In the genomic region with DNA sequence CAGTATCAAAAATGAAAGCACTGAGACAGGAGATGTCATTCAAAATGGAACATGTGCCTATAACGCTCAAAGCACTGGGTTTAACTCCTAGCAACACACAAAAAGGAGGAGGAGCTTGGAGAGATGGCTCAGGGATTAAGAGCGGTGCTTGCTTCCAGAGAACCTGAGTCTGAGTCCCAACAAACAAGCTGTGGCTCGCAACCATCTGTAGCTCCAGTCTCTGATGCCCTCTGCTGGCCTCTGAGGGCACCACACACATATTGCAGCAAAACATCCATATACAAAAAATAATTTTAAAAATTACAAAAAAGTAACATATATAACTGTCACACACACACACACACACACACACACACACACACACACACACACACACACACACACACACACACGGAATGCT, we compare ENCODE assay signal across 10 mouse cellular contexts. TPM values are rescaled to one million over a fixed set of nuclear protein-coding genes. Genes with fewer than 3 reads are reported as not detected.
DNase-seq lines count a peak whose midpoint lies in the region; ATAC-seq and TF ChIP-seq lines count a peak whose summit lies in the region.
"Had no signal": no experiment of that assay in that cellular context is flagged by ENCODE, and none has a peak within 500 bp of the region (broad histone marks: within the 10 kb centered on the region; RNA-seq: fewer than 3 reads in every experiment).

No protein-coding gene starts in this region.

- H3K9ac ChIP-seq in heart, postnatal 0 days (replicated peaks; ENCODE audit: low read depth, low read length), result no peak overlapping the region
- H3K9ac ChIP-seq: embryonic facial prominence, embryonic 15.5 days; limb, embryonic 13.5 days had no signal

- no peak overlapping the region for H3K4me2 ChIP-seq in heart, postnatal 0 days (ENCODE audit: low read depth, low read length)
- H3K4me2 ChIP-seq: embryonic facial prominence, embryonic 15.5 days; limb, embryonic 13.5 days had no signal

- no peak for ATAC-seq in heart, postnatal 0 days (ENCODE audit: insufficient read depth, low read depth)

- no peaks in the 10 kb centered on the region for H3K9me3 ChIP-seq in heart, postnatal 0 days (replicated peaks; ENCODE audit: control insufficient read depth, low read length)
- H3K9me3 ChIP-seq: embryonic facial prominence, embryonic 15.5 days; limb, embryonic 13.5 days had no signal

- intact Hi-C loops in left cerebral cortex, postnatal 4 days (cut with DNase I), result no loop called here

- no peak for TF ChIP-seq EP300 in heart, postnatal 0 days (IDR thresholded peaks at IDR 0.05; ENCODE audit: low read depth)

- TF ChIP-seq POLR2A in spleen, adult 2 months (IDR thresholded peaks at IDR 0.05; ENCODE audit: low read depth, low read length), result no peak
- no peak for TF ChIP-seq POLR2A in bone marrow, adult 2 months (IDR thresholded peaks at IDR 0.05; ENCODE audit: borderline replicate concordance, control insufficient read depth, low read depth, low read length)

- TF ChIP-seq CTCF in heart, postnatal 0 days (IDR thresholded peaks at IDR 0.05; ENCODE audit: low read depth), result peak; percentile 43
- TF ChIP-seq CTCF in spleen, adult 2 months (IDR thresholded peaks at IDR 0.05; ENCODE audit: extremely low read depth, insufficient read depth, insufficient read length, insufficient replicate concordance), result peak; percentile 27; the same call in 1 of the 2 replicates
- TF ChIP-seq CTCF in bone marrow, adult 2 months (IDR thresholded peaks at IDR 0.05; ENCODE audit: control insufficient read depth, insufficient read depth, low read length), result peak; percentile 78

- 80% methylated on average over 4 of the region's 4 CpGs for WGBS in heart, postnatal 0 days
- 84% methylated on average over 4 of the region's 4 CpGs for WGBS in spleen, adult 2 months
- 89% methylated on average over 4 of the region's 4 CpGs for WGBS in bone marrow, adult 2 months

- H3K36me3 ChIP-seq in heart, postnatal 0 days (replicated peaks; ENCODE audit: control insufficient read depth, insufficient read depth, low read length), result 0 out of 2 replicates have a peak, but pooled peaks cover 5% of the 10 kb centered on the region
- H3K36me3 ChIP-seq in spleen, adult 2 months (ENCODE audit: control insufficient read depth, insufficient read depth, low read length), result no peaks in the 10 kb centered on the region

- H3K27ac ChIP-seq in heart, postnatal 0 days (ENCODE audit: low read depth), result no peak overlapping the region
- H3K27ac ChIP-seq in spleen, adult 2 months (ENCODE audit: insufficient read depth, low read length), result no peak overlapping the region
- H3K27ac ChIP-seq in bone marrow, adult 2 months (ENCODE audit: control insufficient read depth, insufficient read depth, low read depth, low read length, poor library complexity), result no peak overlapping the region
- H3K27ac ChIP-seq: embryonic facial prominence, embryonic 15.5 days; limb, embryonic 13.5 days had no signal

- H3K4me1 ChIP-seq in heart, postnatal 0 days (ENCODE audit: control insufficient read depth, insufficient read depth), result no peaks in the 10 kb centered on the region
- H3K4me1 ChIP-seq in spleen, adult 2 months (ENCODE audit: control insufficient read depth, insufficient read depth, insufficient read length), result no peaks in the 10 kb centered on the region
- H3K4me1 ChIP-seq in bone marrow, adult 2 months (ENCODE audit: control insufficient read depth, insufficient read depth, low read length), result no peaks in the 10 kb centered on the region; the same call in 1 of the 2 replicates
- H3K4me1 ChIP-seq: embryonic facial prominence, embryonic 15.5 days; limb, embryonic 13.5 days had no signal

- no peak for DNase-seq in heart, postnatal 0 days (ENCODE audit: low spot score)
- no peak for DNase-seq in heart, adult 11 months
- DNase-seq in spleen, adult 2 months (ENCODE audit: low read depth in 1 of 2, low spot score in 2 of 2), result peak in 1 of 2 experiments; percentile 42
- no peak for DNase-seq in spleen, adult 12 weeks (ENCODE audit: low spot score)
- peak; percentile 21 for DNase-seq in left cerebral cortex, postnatal 4 days
- peak; percentile 70 for DNase-seq in testis, postnatal 10 days (ENCODE audit: low spot score)
- DNase-seq in yolk sac, embryonic 10.5 days (ENCODE audit: low spot score), result no peak

- no peaks in the 10 kb centered on the region for H3K27me3 ChIP-seq in heart, postnatal 0 days (ENCODE audit: control insufficient read depth, insufficient read depth, low read length)
- no peaks in the 10 kb centered on the region for H3K27me3 ChIP-seq in spleen, adult 2 months (ENCODE audit: control insufficient read depth, insufficient read depth, low read length)
- H3K27me3 ChIP-seq: embryonic facial prominence, embryonic 15.5 days; limb, embryonic 13.5 days had no signal

- no peak overlapping the region for H3K4me3 ChIP-seq in heart, postnatal 0 days (ENCODE audit: low read depth, low read length)
- no peak overlapping the region for H3K4me3 ChIP-seq in spleen, adult 2 months (ENCODE audit: extremely low read depth, insufficient read depth, insufficient read length)
- no peak overlapping the region for H3K4me3 ChIP-seq in bone marrow, adult 2 months (replicated peaks; ENCODE audit: control insufficient read depth, low read depth, low read length)
- H3K4me3 ChIP-seq: embryonic facial prominence, embryonic 15.5 days; limb, embryonic 13.5 days had no signal

RNA-seq across cellular contexts. Expression of gene Fanca, which starts 28.2 kb away (rescaled TPM):
- total RNA-seq in heart, postnatal 0 days (2014; rRNA removed; ENCODE audit: low replicate concordance), result 24.3 and 37.1 TPM in 2 replicates
- polyA plus RNA-seq in heart, postnatal 0 days (2015; fragmentation: Nextera tagmentation; extraction: Ambion mirVana), result 6.1 and 6.7 TPM in 2 replicates
- polyA plus RNA-seq in spleen, adult 2 months (2012; rRNA removed), result 55.7 and 76.1 TPM in 2 replicates
- polyA plus RNA-seq in bone marrow, adult 2 months (2011; ENCODE audit: insufficient read depth, insufficient read length, low replicate concordance, missing spikeins), result 45.3 and 60.2 TPM in 2 replicates
- 10 to 100 TPM in 1 of 2 experiments, 1 to 10 TPM in 1; 9.1 to 10.7 TPM for total RNA-seq in left cerebral cortex, postnatal 4 days (2021)

RNA-seq across cellular contexts. Expression of gene Vps9d1, which starts 36.0 kb away (rescaled TPM):
- total RNA-seq in heart, postnatal 0 days (2014; rRNA removed; ENCODE audit: low replicate concordance), result 21.4 and 32.7 TPM in 2 replicates
- polyA plus RNA-seq in heart, postnatal 0 days (2015; fragmentation: Nextera tagmentation; extraction: Ambion mirVana), result 15.4 and 16.1 TPM in 2 replicates
- polyA plus RNA-seq in spleen, adult 2 months (2012; rRNA removed), result 55.7 and 110 TPM in 2 replicates
- 12.4 and 30.1 TPM in 2 replicates for polyA plus RNA-seq in bone marrow, adult 2 months (2011; ENCODE audit: insufficient read depth, insufficient read length, low replicate concordance, missing spikeins)
- total RNA-seq in left cerebral cortex, postnatal 4 days (2021), result 10 to 100 TPM; 69.1 to 74.6 TPM

RNA-seq across cellular contexts. Expression of gene Zfp276, which starts 36.2 kb away (rescaled TPM):
- 19.4 and 24.0 TPM in 2 replicates for total RNA-seq in heart, postnatal 0 days (2014; rRNA removed; ENCODE audit: low replicate concordance)
- 8.9 and 9.7 TPM in 2 replicates for polyA plus RNA-seq in heart, postnatal 0 days (2015; fragmentation: Nextera tagmentation; extraction: Ambion mirVana)
- polyA plus RNA-seq in spleen, adult 2 months (2012; rRNA removed), result 32.6 and 38.7 TPM in 2 replicates
- polyA plus RNA-seq in bone marrow, adult 2 months (2011; ENCODE audit: insufficient read depth, insufficient read length, low replicate concordance, missing spikeins), result 10.9 and 29.2 TPM in 2 replicates
- 10 to 100 TPM; 32.0 to 34.1 TPM for total RNA-seq in left cerebral cortex, postnatal 4 days (2021)

RNA-seq across cellular contexts. Expression of gene Spire2, which starts 42.3 kb away (rescaled TPM):
- 0.15 and 1.2 TPM in 2 replicates for total RNA-seq in heart, postnatal 0 days (2014; rRNA removed; ENCODE audit: low replicate concordance)
- 0.23 and 0.40 TPM in 2 replicates for polyA plus RNA-seq in heart, postnatal 0 days (2015; fragmentation: Nextera tagmentation; extraction: Ambion mirVana)
- 0.88 and 1.1 TPM in 2 replicates for polyA plus RNA-seq in spleen, adult 2 months (2012; rRNA removed)
- 1.5 TPM in 2 replicates for polyA plus RNA-seq in bone marrow, adult 2 months (2011; ENCODE audit: insufficient read depth, insufficient read length, low replicate concordance, missing spikeins)
- total RNA-seq in left cerebral cortex, postnatal 4 days (2021), result 10 to 100 TPM; 25.4 to 27.0 TPM

RNA-seq across cellular contexts. Expression of gene Spata2l, which starts 54.1 kb away (rescaled TPM):
- 3.5 and 4.2 TPM in 2 replicates for total RNA-seq in heart, postnatal 0 days (2014; rRNA removed; ENCODE audit: low replicate concordance)
- polyA plus RNA-seq in heart, postnatal 0 days (2015; fragmentation: Nextera tagmentation; extraction: Ambion mirVana), result 4.5 and 4.6 TPM in 2 replicates
- 12.1 and 13.9 TPM in 2 replicates for polyA plus RNA-seq in spleen, adult 2 months (2012; rRNA removed)
- polyA plus RNA-seq in bone marrow, adult 2 months (2011; ENCODE audit: insufficient read depth, insufficient read length, low replicate concordance, missing spikeins), result 2.8 TPM in 1 of 2 replicates, not detected in the other
- 10 to 100 TPM; 22.6 to 28.6 TPM for total RNA-seq in left cerebral cortex, postnatal 4 days (2021)

Comparison
In these comparisons a context has a peak if more than half of its experiments do, and no peak if none do; other contexts are left out.
1. DNase-seq: peak in left cerebral cortex, postnatal 4 days (single experiment) and testis, postnatal 10 days (single experiment); none in heart, postnatal 0 days (single experiment), heart, adult 11 months (single experiment), spleen, adult 12 weeks (single experiment) and yolk sac, embryonic 10.5 days (single experiment).
2. CTCF ChIP-seq: peak in every context shown above with its lines; median percentile 78 in bone marrow, adult 2 months; 43 in heart, postnatal 0 days; 27 in spleen, adult 2 months.